9 mouse cellular contexts compared by ENCODE assay signal in the genomic region with DNA sequence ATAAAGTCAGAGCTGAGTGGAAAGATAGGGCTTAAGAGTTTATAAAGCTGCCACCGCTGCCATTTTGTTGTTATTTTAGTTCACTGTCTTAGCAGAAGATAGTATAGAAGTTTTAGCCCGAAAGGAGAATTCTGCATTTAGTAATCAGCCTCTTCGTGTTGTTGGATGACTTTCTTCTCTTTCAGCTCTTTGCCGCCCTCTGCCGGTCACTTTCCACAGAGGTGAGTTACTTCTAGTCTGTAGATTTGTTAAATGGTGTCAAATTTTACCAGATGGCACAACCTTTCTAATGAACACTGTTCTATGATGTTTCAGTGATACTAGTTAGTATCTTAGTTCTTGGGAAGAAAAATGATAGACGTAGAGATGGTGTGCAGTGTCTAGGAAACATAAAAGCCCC. TPM values are rescaled to one million over a fixed set of nuclear protein-coding genes. Genes with fewer than 3 reads are reported as not detected.
A peak's percentile ranks its signal among the peaks of the same experiment; 100 is the strongest.
DNase-seq lines count a peak whose midpoint lies in the region; ATAC-seq and TF ChIP-seq lines count a peak whose summit lies in the region.
"Had no signal": no experiment of that assay in that cellular context is flagged by ENCODE, and none has a peak within 500 bp of the region (broad histone marks: within the 10 kb centered on the region; RNA-seq: fewer than 3 reads in every experiment).

No protein-coding gene starts in this region.

- no peak overlapping the region for H3K4me2 ChIP-seq in neural tube, embryonic 15.5 days
- H3K4me2 ChIP-seq: heart, embryonic 15.5 days had no signal

- TF ChIP-seq CTCF in left cerebral cortex, adult 2 months (IDR thresholded peaks at IDR 0.05), result peak; percentile 64

- no peak overlapping the region for H3K27ac ChIP-seq in neural tube, embryonic 15.5 days (replicated peaks)
- H3K27ac ChIP-seq in left cerebral cortex, adult 2 months, result no peak overlapping the region
- H3K27ac ChIP-seq: heart, embryonic 15.5 days had no signal

- no peak overlapping the region for H3K9ac ChIP-seq in neural tube, embryonic 15.5 days (replicated peaks)
- H3K9ac ChIP-seq: heart, embryonic 15.5 days had no signal

- H3K4me1 ChIP-seq in neural tube, embryonic 15.5 days, result no peaks in the 10 kb centered on the region
- H3K4me1 ChIP-seq: heart, embryonic 15.5 days had no signal

- no peak overlapping the region for H3K4me3 ChIP-seq in neural tube, embryonic 15.5 days (replicated peaks)
- no peak overlapping the region for H3K4me3 ChIP-seq in left cerebral cortex, adult 2 months
- H3K4me3 ChIP-seq: heart, embryonic 15.5 days had no signal

- DNase-seq in neural tube, embryonic 10.5 days (ENCODE audit: extremely low spot score, low spot score), result peak; percentile 79
- peak; percentile 83 for DNase-seq in R1 (ENCODE audit: low read depth, low spot score)
- peak; percentile 86 to 87 for DNase-seq in cerebellum, postnatal 10 days
- DNase-seq in gastrocnemius, postnatal 36 days, result peak; percentile 56 to 68
- peak; percentile 45 to 62 for DNase-seq in left cerebral cortex, adult 2 months (ENCODE audit: extremely low spot score in 1 of 2, low spot score in 2 of 2)
- peak; percentile 90 for DNase-seq in naive thymus-derived CD4-positive, alpha-beta T cell, adult 2 months (ENCODE audit: low read depth)
- DNase-seq in thymus, postnatal 36 days, result peak; percentile 70 to 80

- intact Hi-C loops in gastrocnemius, postnatal 36 days (cut with DNase I), result no loop called here
- intact Hi-C loops in left cerebral cortex, adult 2 months (cut with DNase I), result loop anchor here (2.0 kb wide), 1 partner anchor 130 kb away; no protein-coding TSS in a partner anchor

- 23% methylated on average over 6 of the region's 6 CpGs for WGBS in neural tube, embryonic 15.5 days

- no peak for ATAC-seq in neural tube, embryonic 15.5 days (ENCODE audit: low FRiP score)

- no peaks in the 10 kb centered on the region for H3K9me3 ChIP-seq in neural tube, embryonic 15.5 days (replicated peaks)
- H3K9me3 ChIP-seq: heart, embryonic 15.5 days had no signal

- H3K27me3 ChIP-seq in neural tube, embryonic 15.5 days (replicated peaks), result no peaks in the 10 kb centered on the region
- H3K27me3 ChIP-seq: heart, embryonic 15.5 days had no signal

- no peaks in the 10 kb centered on the region for H3K36me3 ChIP-seq in neural tube, embryonic 15.5 days
- H3K36me3 ChIP-seq: heart, embryonic 15.5 days had no signal

RNA-seq across cellular contexts. Expression of gene Cox15, which starts 7.7 kb away (rescaled TPM):
- polyA plus RNA-seq in neural tube, embryonic 15.5 days (2015; fragmentation: Nextera tagmentation; extraction: Ambion mirVana), result 11.9 and 17.6 TPM in 2 replicates
- total RNA-seq in gastrocnemius, postnatal 36 days (2021), result 10 to 100 TPM; 17.2 to 20.7 TPM
- 10 to 100 TPM; 13.9 to 15.5 TPM for total RNA-seq in left cerebral cortex, adult 2 months (2021)

RNA-seq across cellular contexts. Expression of gene Cutc, which starts 7.7 kb away (rescaled TPM):
- 6.5 and 11.3 TPM in 2 replicates for polyA plus RNA-seq in neural tube, embryonic 15.5 days (2015; fragmentation: Nextera tagmentation; extraction: Ambion mirVana)
- 10 to 100 TPM; 13.7 to 18.2 TPM for total RNA-seq in gastrocnemius, postnatal 36 days (2021)
- 1 to 10 TPM; 6.1 to 6.9 TPM for total RNA-seq in left cerebral cortex, adult 2 months (2021)

RNA-seq across cellular contexts. Expression of gene Abcc2, which starts 21.5 kb away (rescaled TPM):
- polyA plus RNA-seq in neural tube, embryonic 15.5 days (2015; fragmentation: Nextera tagmentation; extraction: Ambion mirVana), result 0.06 and 0.15 TPM in 2 replicates
- not detected for total RNA-seq in gastrocnemius, postnatal 36 days (2021)
- total RNA-seq in left cerebral cortex, adult 2 months (2021), result under 1 TPM; 0.23 to 0.25 TPM
